ENCODE assay signal across 11 mouse cellular contexts in genomic region chr3:136672870-136673269, GRCm38 (mm10). TPM values are rescaled to one million over a fixed set of nuclear protein-coding genes. Genes with fewer than 3 reads are reported as not detected.
A peak's percentile ranks its signal among the peaks of the same experiment; 100 is the strongest.
DNase-seq lines count a peak whose midpoint lies in the region; ATAC-seq lines count a peak whose summit lies in the region.
"Had no signal": no experiment of that assay in that cellular context is flagged by ENCODE, and none has a peak within 500 bp of the region (broad histone marks: within the 10 kb centered on the region; RNA-seq: fewer than 3 reads in every experiment).

No protein-coding gene starts in this region.

- no peak overlapping the region for H3K27ac ChIP-seq in heart, embryonic 11.5 days (ENCODE audit: low read depth, low read length)
- no peak overlapping the region for H3K27ac ChIP-seq in limb, embryonic 11.5 days (replicated peaks; ENCODE audit: low read depth, low read length)
- H3K27ac ChIP-seq in limb, embryonic 10.5 days = no peak overlapping the region
- no peak overlapping the region for H3K27ac ChIP-seq in embryonic facial prominence, embryonic 14.5 days (replicated peaks; ENCODE audit: low read depth, low read length)
- no peak overlapping the region for H3K27ac ChIP-seq in midbrain, embryonic 16.5 days (ENCODE audit: low read length)
- H3K27ac ChIP-seq: liver, embryonic 14.5 days had no signal

- H3K4me1 ChIP-seq in heart, embryonic 11.5 days (ENCODE audit: control insufficient read depth, insufficient read depth, low read length) = peaks cover 14% of the 10 kb centered on the region
- peaks cover 5% of the 10 kb centered on the region; the same call in 1 of the 2 replicates for H3K4me1 ChIP-seq in limb, embryonic 11.5 days (ENCODE audit: control insufficient read depth, insufficient read depth, low read length)
- peaks cover 25% of the 10 kb centered on the region for H3K4me1 ChIP-seq in limb, embryonic 10.5 days
- H3K4me1 ChIP-seq in embryonic facial prominence, embryonic 14.5 days (ENCODE audit: control insufficient read depth, insufficient read depth, low read length) = peaks cover 20% of the 10 kb centered on the region
- H3K4me1 ChIP-seq in midbrain, embryonic 16.5 days (ENCODE audit: control insufficient read depth, insufficient read depth, low read length) = peaks cover 40% of the 10 kb centered on the region

- H3K4me3 ChIP-seq in heart, embryonic 11.5 days (ENCODE audit: low read depth, low read length) = peak overlapping the region; percentile 88; the same call in 1 of the 2 replicates
- no peak overlapping the region for H3K4me3 ChIP-seq in limb, embryonic 11.5 days (ENCODE audit: low read depth, low read length)
- H3K4me3 ChIP-seq in limb, embryonic 10.5 days = no peak overlapping the region
- peak overlapping the region; percentile 88; the same call in 1 of the 2 replicates for H3K4me3 ChIP-seq in embryonic facial prominence, embryonic 14.5 days (ENCODE audit: low read depth, low read length)
- peak overlapping the region; percentile 87 for H3K4me3 ChIP-seq in midbrain, embryonic 16.5 days (ENCODE audit: low read depth, low read length)

- H3K9ac ChIP-seq in heart, embryonic 11.5 days (ENCODE audit: low read depth, low read length) = no peak overlapping the region
- H3K9ac ChIP-seq in limb, embryonic 11.5 days (ENCODE audit: low read length) = no peak overlapping the region
- no peak overlapping the region for H3K9ac ChIP-seq in embryonic facial prominence, embryonic 14.5 days (ENCODE audit: low read depth, low read length)
- H3K9ac ChIP-seq in midbrain, embryonic 16.5 days (ENCODE audit: low read depth, low read length) = no peak overlapping the region
- H3K9ac ChIP-seq: liver, embryonic 14.5 days had no signal

- ATAC-seq in heart, embryonic 11.5 days (replicated peaks; ENCODE audit: insufficient number of reproducible peaks, low FRiP score, low TSS enrichment) = no peak
- ATAC-seq in limb, embryonic 11.5 days (ENCODE audit: insufficient number of reproducible peaks, low FRiP score, low TSS enrichment, low read depth) = no peak
- ATAC-seq in embryonic facial prominence, embryonic 14.5 days (ENCODE audit: low read depth) = no peak
- ATAC-seq in midbrain, embryonic 16.5 days = no peak

- intact Hi-C loops in heart, postnatal 25 days (cut with DNase I) = loop anchor here (10.0 kb wide), 1 partner anchor 232 kb away; no protein-coding TSS in a partner anchor

- DNase-seq in heart, postnatal 25 days (ENCODE audit: low spot score) = no peak
- peak; percentile 5 for DNase-seq in limb, embryonic 11.5 days (ENCODE audit: low spot score)
- no peak for DNase-seq in limb, embryonic 10.5 days (ENCODE audit: low spot score)
- no peak for DNase-seq in embryonic facial prominence, embryonic 14.5 days (ENCODE audit: low spot score)
- no peak for DNase-seq in adrenal gland, postnatal 36 days
- no peak for DNase-seq in adrenal gland, adult 2 months
- DNase-seq: right cerebral cortex, postnatal 4 days; thymus, postnatal 14 days had no signal

- H3K9me3 ChIP-seq in heart, embryonic 11.5 days (replicated peaks; ENCODE audit: control insufficient read depth, low read length) = no peaks in the 10 kb centered on the region
- H3K9me3 ChIP-seq in limb, embryonic 11.5 days (ENCODE audit: control insufficient read depth, low read length) = no peaks in the 10 kb centered on the region
- H3K9me3 ChIP-seq in limb, embryonic 10.5 days (replicated peaks) = no peaks in the 10 kb centered on the region
- no peaks in the 10 kb centered on the region for H3K9me3 ChIP-seq in embryonic facial prominence, embryonic 14.5 days (ENCODE audit: control insufficient read depth, low read length)
- H3K9me3 ChIP-seq in midbrain, embryonic 16.5 days (replicated peaks; ENCODE audit: control insufficient read depth, low read length, poor library complexity, severe bottlenecking) = no peaks in the 10 kb centered on the region

- H3K36me3 ChIP-seq in heart, embryonic 11.5 days (ENCODE audit: control insufficient read depth, insufficient read depth, low read length) = no peaks in the 10 kb centered on the region
- no peaks in the 10 kb centered on the region for H3K36me3 ChIP-seq in limb, embryonic 11.5 days (ENCODE audit: control insufficient read depth, insufficient read depth, low read length)
- no peaks in the 10 kb centered on the region for H3K36me3 ChIP-seq in limb, embryonic 10.5 days
- no peaks in the 10 kb centered on the region for H3K36me3 ChIP-seq in embryonic facial prominence, embryonic 14.5 days (ENCODE audit: control insufficient read depth, insufficient read depth, low read length)
- no peaks in the 10 kb centered on the region for H3K36me3 ChIP-seq in midbrain, embryonic 16.5 days (ENCODE audit: control insufficient read depth, insufficient read depth, low read length)

- H3K4me2 ChIP-seq in heart, embryonic 11.5 days = peak overlapping the region; percentile 66
- no peak overlapping the region for H3K4me2 ChIP-seq in limb, embryonic 11.5 days (ENCODE audit: low read depth, severe bottlenecking)
- peak overlapping the region; percentile 77 for H3K4me2 ChIP-seq in embryonic facial prominence, embryonic 14.5 days (ENCODE audit: low read depth, low read length)
- peak overlapping the region; percentile 48 for H3K4me2 ChIP-seq in midbrain, embryonic 16.5 days (ENCODE audit: low read length)

- 76% methylated on average over 3 of the region's 3 CpGs for WGBS in heart, embryonic 11.5 days (ENCODE audit: insufficient replicate concordance)
- 79% methylated on average over 3 of the region's 3 CpGs for WGBS in limb, embryonic 11.5 days
- 80% methylated on average over 3 of the region's 3 CpGs for whole genome bisulfite sequencing in limb, embryonic 10.5 days
- 70% methylated on average over 3 of the region's 3 CpGs for WGBS in embryonic facial prominence, embryonic 14.5 days
- WGBS in midbrain, embryonic 16.5 days = 75% methylated on average over 3 of the region's 3 CpGs

- no peaks in the 10 kb centered on the region for H3K27me3 ChIP-seq in heart, embryonic 11.5 days (ENCODE audit: control insufficient read depth, insufficient read depth, low read length)
- H3K27me3 ChIP-seq in limb, embryonic 11.5 days (ENCODE audit: control insufficient read depth, insufficient read depth, low read length) = no peaks in the 10 kb centered on the region
- no peaks in the 10 kb centered on the region for H3K27me3 ChIP-seq in limb, embryonic 10.5 days (ENCODE audit: low read depth, poor library complexity, severe bottlenecking)
- H3K27me3 ChIP-seq in embryonic facial prominence, embryonic 14.5 days (replicated peaks; ENCODE audit: control insufficient read depth, insufficient read depth, low read length) = no peaks in the 10 kb centered on the region
- no peaks in the 10 kb centered on the region for H3K27me3 ChIP-seq in midbrain, embryonic 16.5 days (ENCODE audit: control insufficient read depth, insufficient read depth, low read depth, low read length)

RNA-seq across cellular contexts. Expression of gene Ppp3ca, which starts 2.9 kb away (rescaled TPM):
- 52.2 and 54.9 TPM in 2 replicates for polyA plus RNA-seq in heart, embryonic 11.5 days (2014; fragmentation: Nextera tagmentation; extraction: Ambion mirVana)
- 10 to 100 TPM; 40.3 to 43.2 TPM for total RNA-seq in heart, postnatal 25 days (2021)
- polyA plus RNA-seq in limb, embryonic 11.5 days (2014; fragmentation: Nextera tagmentation; extraction: Ambion mirVana) = 65.7 and 72.7 TPM in 2 replicates
- 34.3 and 47.4 TPM in 2 replicates for polyA plus RNA-seq in limb, embryonic 10.5 days (2016; fragmentation: Nextera tagmentation; extraction: Ambion mirVana)
- polyA plus RNA-seq in embryonic facial prominence, embryonic 14.5 days (2014; fragmentation: Nextera tagmentation; extraction: Ambion mirVana) = 71.7 and 78.6 TPM in 2 replicates
- polyA plus RNA-seq in midbrain, embryonic 16.5 days (2015; fragmentation: Nextera tagmentation; extraction: Ambion mirVana) = 134 and 146 TPM in 2 replicates
- total RNA-seq in adrenal gland, postnatal 36 days (2021) = 10 to 100 TPM; 35.1 to 67.2 TPM
- 10 to 100 TPM; 39.2 to 50.7 TPM for total RNA-seq in adrenal gland, adult 2 months (2021)
- polyA plus RNA-seq in adrenal gland, adult 2 months (2012; rRNA removed) = 41.1 and 48.5 TPM in 2 replicates

Comparison
In these comparisons a context has a peak if more than half of its experiments do, and no peak if none do; other contexts are left out.
1. H3K4me3 ChIP-seq: peak in heart, embryonic 11.5 days (single experiment), embryonic facial prominence, embryonic 14.5 days (single experiment) and midbrain, embryonic 16.5 days (single experiment); none in limb, embryonic 11.5 days (single experiment) and limb, embryonic 10.5 days (single experiment).